Mouse (Mus musculus) forebrain, embryonic 16.5 days (tissue): ENCODE measurements around the gene Zbtb20. TPM values are rescaled to one million over a fixed set of nuclear protein-coding genes. Genes with fewer than 3 reads are reported as not detected.
A peak's percentile ranks its signal among the peaks of the same experiment; 100 is the strongest.

Experiments
- ATAC-seq: fragments of 200-750 bp; cut with Nextera tagmentation; 2 replicates; pipeline ENCODE4 v1.8.0; 2017; ENCODE audit warnings: mild to moderate bottlenecking, moderate library complexity
- H3K27ac ChIP-seq: fragments of 300-500 bp; sonication (generic); 2 replicates; pipeline ENCODE4 v1.5.1; 2014; ENCODE audit warnings: low read length, control low read depth
- H3K27me3 ChIP-seq: fragments of 300-500 bp; sonication (generic); replicated peaks from 2 replicates; pipeline ENCODE4 v1.6.1; 2014; ENCODE audit warnings: low read length; ENCODE audit not compliant: control insufficient read depth, insufficient read depth
- H3K36me3 ChIP-seq: fragments of 300-500 bp; sonication (generic); 2 replicates; pipeline ENCODE4 v1.6.1; 2014; ENCODE audit not compliant: control insufficient read depth, insufficient read depth
- H3K4me1 ChIP-seq: fragments of 300-500 bp; sonication (generic); replicated peaks from 2 replicates; pipeline ENCODE4 v1.6.1; 2014; ENCODE audit warnings: low read length; ENCODE audit not compliant: control insufficient read depth, insufficient read depth
- H3K4me2 ChIP-seq: fragments of 300-500 bp; sonication (generic); 2 replicates; pipeline ENCODE4 v1.6.1; 2014; ENCODE audit warnings: mild to moderate bottlenecking, low read length, control low read depth
- H3K4me3 ChIP-seq: fragments of 300-500 bp; sonication (generic); replicated peaks from 2 replicates; pipeline ENCODE4 v1.5.1; 2014; ENCODE audit warnings: mild to moderate bottlenecking, low read length, control low read depth
- H3K9ac ChIP-seq: fragments of 300-500 bp; sonication (generic); replicated peaks from 2 replicates; pipeline ENCODE4 v1.6.1; 2014; ENCODE audit warnings: low read depth, low read length, control low read depth
- H3K9me3 ChIP-seq: fragments of 300-500 bp; sonication (generic); 2 replicates; pipeline ENCODE4 v1.6.1; 2016; ENCODE audit warnings: low read length; ENCODE audit not compliant: control insufficient read depth
- WGBS: fragments of 180-500 bp; shearing (Covaris S2); extraction: QIAGEN DNeasy Blood & Tissue Kit; methylation state at CpG from one replicate; pipeline ENCODE4 v1.1.7; 2014; 5-methylcytosine and 5-hydroxymethylcytosine counted together
- polyA plus RNA-seq: library from polyadenylated mRNA; unstranded; fragments of >200 nt; fragmentation: Nextera tagmentation; extraction: Ambion mirVana; gene quantifications from 2 replicates; pipeline ENCODE4 v1.2.1, GENCODE M21; 2015

Gene Zbtb20
- polyA plus RNA-seq, 1 experiment from 2014 or later, result 126 TPM

DNA sequence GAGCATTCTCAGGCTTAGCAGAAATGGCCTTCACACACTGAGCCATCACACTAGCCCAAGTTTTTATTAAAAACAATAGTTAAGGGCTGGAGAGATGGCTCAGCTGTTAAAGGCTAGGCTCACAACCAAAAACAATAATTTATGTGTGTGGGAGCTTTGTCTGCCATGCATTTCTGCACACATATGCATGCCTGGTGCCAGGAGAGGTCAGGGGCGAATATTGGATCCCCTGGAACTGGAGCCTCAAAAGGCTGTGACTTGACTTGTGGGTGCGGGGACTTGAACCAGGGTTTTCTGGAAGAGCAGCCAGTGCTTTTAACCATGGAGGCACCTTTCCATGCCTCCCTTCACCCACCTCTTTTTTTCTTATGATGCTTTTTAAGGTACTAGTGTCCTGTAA, 685.6 kb downstream of the Zbtb20 start:
- no peak overlapping the region for H3K9ac ChIP-seq
- H3K4me2 ChIP-seq, result no peak overlapping the region
- ATAC-seq, result no peak
- no peaks in the 10 kb centered on the region for H3K9me3 ChIP-seq
- H3K27me3 ChIP-seq, result no peaks in the 10 kb centered on the region
- WGBS, result 98% methylated on average over 2 of the region's 2 CpGs
- H3K4me3 ChIP-seq, result no peak overlapping the region
- H3K36me3 ChIP-seq, result no peaks in the 10 kb centered on the region
- no peak overlapping the region for H3K27ac ChIP-seq
- H3K4me1 ChIP-seq, result peaks cover 10% of the 10 kb centered on the region

DNA sequence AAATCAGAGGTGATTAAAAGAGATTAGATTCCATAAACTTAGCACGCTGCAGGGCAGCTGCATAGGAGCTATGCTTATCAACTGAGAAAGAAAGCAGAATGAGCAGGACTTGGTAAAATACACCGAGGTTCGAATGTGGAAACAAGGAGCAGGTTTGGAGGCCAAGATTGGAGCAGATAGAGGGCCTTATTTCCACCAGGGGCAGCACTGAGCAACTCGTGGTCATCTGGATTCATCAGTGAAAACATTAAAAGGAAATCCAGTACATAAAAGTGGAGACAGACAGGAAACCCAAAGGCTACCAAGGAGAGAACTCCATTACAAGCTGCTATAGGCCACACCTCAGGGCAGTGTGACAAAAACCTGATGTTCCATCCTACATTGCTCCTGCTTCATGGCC, 686.3 kb downstream of the Zbtb20 start:
- Histone ChIP-seq H3K27me3 (no peaks in the 10 kb centered on the region), H3K4me3 (no peak overlapping the region), H3K4me2 (no peak overlapping the region), H3K27ac (no peak overlapping the region), H3K36me3 (no peaks in the 10 kb centered on the region), H3K4me1 (peaks cover 5% of the 10 kb centered on the region), H3K9ac (no peak overlapping the region), H3K9me3 (no peaks in the 10 kb centered on the region)
- WGBS, result 85% methylated on average over 4 of the region's 4 CpGs
- no peak for ATAC-seq

DNA sequence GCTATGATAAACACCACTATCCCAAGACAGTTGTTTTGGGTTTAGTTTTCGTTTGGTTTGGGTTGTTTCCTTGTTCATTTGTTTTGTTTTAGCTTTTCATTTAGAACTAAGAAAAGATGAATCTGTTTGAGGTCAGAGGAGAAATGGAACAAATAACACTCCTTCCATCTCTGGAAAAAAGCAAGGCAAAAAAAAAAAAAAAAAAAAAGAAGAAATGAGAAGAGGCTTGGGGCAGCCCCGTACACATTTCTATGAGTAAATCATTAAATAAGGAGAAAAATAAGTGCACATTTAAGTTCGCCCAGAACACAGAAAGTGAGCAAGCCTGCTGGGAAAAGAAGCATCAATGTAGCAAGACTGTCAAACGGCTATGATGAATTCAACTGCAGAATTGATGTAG, 690.2 kb downstream of the Zbtb20 start:
- no peaks in the 10 kb centered on the region for H3K36me3 ChIP-seq
- no peak for ATAC-seq
- no peaks in the 10 kb centered on the region for H3K27me3 ChIP-seq
- no peak overlapping the region for H3K4me3 ChIP-seq
- H3K4me1 ChIP-seq, result no peaks in the 10 kb centered on the region
- WGBS, result 79% methylated on average over 4 of the region's 4 CpGs
- H3K27ac ChIP-seq, result no peak overlapping the region
- no peaks in the 10 kb centered on the region for H3K9me3 ChIP-seq
- H3K4me2 ChIP-seq, result no peak overlapping the region
- no peak overlapping the region for H3K9ac ChIP-seq

DNA sequence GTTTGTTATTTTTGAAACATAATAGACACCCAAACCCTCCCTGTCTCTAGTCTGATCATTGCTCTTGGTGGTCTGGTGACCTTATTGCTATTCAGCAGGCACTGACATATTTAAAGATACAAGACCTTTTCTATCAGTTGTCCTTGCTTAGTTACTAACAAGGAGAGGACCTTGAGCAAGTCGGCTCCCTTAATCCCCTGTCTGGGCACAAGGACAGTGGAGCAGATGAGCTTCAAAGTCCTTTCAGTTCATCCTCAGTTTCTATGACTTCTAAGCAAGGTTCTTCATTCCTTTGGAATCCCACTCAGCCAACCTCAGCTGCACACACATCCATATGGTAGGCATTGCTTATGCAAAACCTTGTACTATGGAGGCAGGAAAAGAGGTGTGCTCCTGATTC, 690.8 kb downstream of the Zbtb20 start:
- Histone ChIP-seq H3K9ac (no peak overlapping the region), H3K4me1 (no peaks in the 10 kb centered on the region), H3K27me3 (no peaks in the 10 kb centered on the region), H3K36me3 (no peaks in the 10 kb centered on the region), H3K9me3 (no peaks in the 10 kb centered on the region), H3K4me2 (no peak overlapping the region), H3K4me3 (no peak overlapping the region), H3K27ac (no peak overlapping the region)
- no peak for ATAC-seq
- 81% methylated on average over 1 of the region's 1 CpGs for WGBS

DNA sequence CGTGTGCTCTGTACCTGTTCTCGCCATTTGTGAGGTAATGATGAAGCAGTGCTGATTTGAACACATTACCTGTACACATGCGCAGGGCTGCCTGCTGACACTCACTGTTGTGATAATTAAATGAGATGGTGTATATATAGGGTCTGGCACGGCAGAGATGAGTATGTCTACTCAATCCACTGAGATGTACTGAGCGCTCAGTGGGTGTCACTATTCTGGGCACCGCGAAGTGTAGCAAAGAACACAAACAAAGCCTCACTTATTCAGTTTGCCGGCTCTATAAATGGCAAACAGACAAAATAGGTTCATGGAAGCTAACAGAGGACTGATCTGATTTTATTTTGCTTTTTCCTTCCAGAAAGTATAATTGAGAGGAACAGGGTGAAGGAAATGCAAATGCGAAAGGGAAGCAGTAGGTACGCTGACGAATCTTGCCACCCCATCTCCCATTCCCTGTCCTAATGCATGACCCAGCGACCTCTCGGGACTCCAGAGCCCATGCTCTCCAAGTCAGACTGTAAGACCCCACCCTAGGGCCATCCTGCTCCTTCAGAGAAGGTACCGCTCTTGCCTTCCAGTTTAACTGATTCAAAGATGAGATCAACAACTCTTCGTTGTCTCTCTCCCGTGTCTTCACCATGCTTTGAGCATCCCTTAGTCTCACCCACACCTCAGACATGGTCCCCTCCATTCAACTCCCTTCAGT, 695.8 kb downstream of the Zbtb20 start:
- no peak overlapping the region for H3K27ac ChIP-seq
- 82% methylated on average over 16 of the region's 16 CpGs for WGBS

DNA sequence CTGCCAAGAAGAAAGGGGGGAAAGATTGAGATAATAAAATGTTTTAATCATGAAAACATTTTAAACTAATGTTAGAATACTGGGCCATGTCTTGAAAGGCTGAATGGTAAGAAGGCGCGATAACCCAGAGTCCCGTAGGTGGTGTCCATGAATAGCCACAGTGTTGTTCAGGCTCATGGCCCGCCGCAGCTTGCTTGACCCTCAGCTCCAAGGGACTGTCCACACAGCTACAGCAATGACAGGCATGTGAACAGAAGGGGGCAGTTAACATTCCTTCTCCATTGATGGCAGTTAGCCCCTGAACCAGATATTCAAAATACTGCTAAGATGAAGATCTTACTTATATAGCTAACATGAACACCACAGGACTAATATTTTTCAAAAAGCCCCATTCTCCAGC, 696.5 kb downstream of the Zbtb20 start:
- Histone ChIP-seq H3K9ac (no peak overlapping the region), H3K4me1 (peaks cover 32% of the 10 kb centered on the region), H3K36me3 (no peaks in the 10 kb centered on the region), H3K4me3 (no peak overlapping the region), H3K9me3 (no peaks in the 10 kb centered on the region), H3K27ac (peak overlapping the region; percentile 84), H3K4me2 (no peak overlapping the region), H3K27me3 (no peaks in the 10 kb centered on the region)
- 81% methylated on average over 5 of the region's 5 CpGs for WGBS
- no peak for ATAC-seq

More for the DNA sequence above, 695.8 kb downstream of the Zbtb20 start:
- Histone ChIP-seq H3K4me2 (no peak overlapping the region), H3K4me1 (peaks cover 32% of the 10 kb centered on the region), H3K27me3 (no peaks in the 10 kb centered on the region), H3K9me3 (no peaks in the 10 kb centered on the region), H3K36me3 (no peaks in the 10 kb centered on the region), H3K9ac (no peak overlapping the region), H3K4me3 (no peak overlapping the region)
- ATAC-seq, result no peak

DNA sequence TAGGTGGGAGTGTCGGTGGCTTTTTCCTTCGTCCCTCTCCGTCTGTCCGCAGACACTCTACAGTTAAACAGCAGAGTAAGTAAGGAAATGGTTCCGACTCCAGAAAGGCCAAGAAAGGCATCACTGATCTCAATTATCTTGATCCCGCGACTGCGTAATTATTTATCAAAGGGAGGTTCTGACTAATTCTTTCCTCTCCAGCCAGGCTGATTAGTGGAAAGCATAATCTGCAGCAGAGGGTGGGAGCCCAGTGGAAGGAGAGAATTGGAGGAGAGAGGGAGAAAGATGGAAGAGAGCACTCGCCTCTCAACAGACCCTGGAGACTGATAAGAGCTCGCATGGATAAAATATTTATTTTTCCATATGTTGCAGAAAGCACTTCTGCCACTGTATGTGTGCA, 697.1 kb downstream of the Zbtb20 start:
- Histone ChIP-seq H3K27me3 (no peaks in the 10 kb centered on the region), H3K9ac (no peak overlapping the region), H3K27ac (peak overlapping the region; percentile 84), H3K4me3 (no peak overlapping the region), H3K36me3 (no peaks in the 10 kb centered on the region), H3K4me2 (no peak overlapping the region), H3K9me3 (no peaks in the 10 kb centered on the region), H3K4me1 (peaks cover 36% of the 10 kb centered on the region)
- ATAC-seq, result peak; percentile 16
- 24% methylated on average over 10 of the region's 10 CpGs for WGBS

DNA sequence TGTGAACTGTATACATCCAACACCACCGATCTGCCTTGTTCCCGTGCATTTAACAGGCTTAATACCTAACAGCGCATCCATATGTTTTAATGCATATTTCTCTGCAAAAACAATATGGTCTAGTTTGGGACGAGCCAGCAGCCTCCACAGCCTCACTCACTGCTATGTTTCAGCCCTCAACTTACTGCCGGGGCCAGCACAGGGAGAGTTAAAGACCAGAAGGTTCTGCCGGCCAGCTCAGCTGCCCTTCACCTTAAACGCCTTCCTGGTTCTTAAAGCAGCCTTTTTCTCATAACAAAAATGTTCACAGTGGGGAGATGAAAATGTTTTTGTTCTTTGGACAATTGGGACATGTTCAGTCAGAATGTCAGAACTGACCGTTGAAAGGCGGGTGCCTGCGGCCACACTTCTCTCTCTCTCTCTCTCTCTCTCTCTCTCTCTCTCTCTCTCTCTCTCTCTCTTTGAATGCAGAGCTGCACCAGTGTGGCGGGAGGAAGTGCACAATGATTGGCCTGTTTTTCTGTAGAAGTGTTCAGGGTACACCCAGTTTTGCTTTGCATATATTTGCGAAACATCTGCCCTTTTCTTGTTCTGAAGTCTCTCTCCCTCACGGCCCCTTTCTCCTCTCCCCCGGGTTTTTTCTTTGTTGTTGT, 697.6 kb downstream of the Zbtb20 start:
- Histone ChIP-seq H3K36me3 (no peaks in the 10 kb centered on the region), H3K4me1 (peaks cover 38% of the 10 kb centered on the region), H3K9ac (no peak overlapping the region), H3K9me3 (no peaks in the 10 kb centered on the region), H3K4me3 (no peak overlapping the region), H3K27ac (peak overlapping the region; percentile 84), H3K27me3 (no peaks in the 10 kb centered on the region), H3K4me2 (0 out of 2 replicates have a peak overlapping the region, but pooled peaks have one; percentile 3)
- ATAC-seq, result peak; percentile 78
- 15% methylated on average over 14 of the region's 14 CpGs for WGBS

DNA sequence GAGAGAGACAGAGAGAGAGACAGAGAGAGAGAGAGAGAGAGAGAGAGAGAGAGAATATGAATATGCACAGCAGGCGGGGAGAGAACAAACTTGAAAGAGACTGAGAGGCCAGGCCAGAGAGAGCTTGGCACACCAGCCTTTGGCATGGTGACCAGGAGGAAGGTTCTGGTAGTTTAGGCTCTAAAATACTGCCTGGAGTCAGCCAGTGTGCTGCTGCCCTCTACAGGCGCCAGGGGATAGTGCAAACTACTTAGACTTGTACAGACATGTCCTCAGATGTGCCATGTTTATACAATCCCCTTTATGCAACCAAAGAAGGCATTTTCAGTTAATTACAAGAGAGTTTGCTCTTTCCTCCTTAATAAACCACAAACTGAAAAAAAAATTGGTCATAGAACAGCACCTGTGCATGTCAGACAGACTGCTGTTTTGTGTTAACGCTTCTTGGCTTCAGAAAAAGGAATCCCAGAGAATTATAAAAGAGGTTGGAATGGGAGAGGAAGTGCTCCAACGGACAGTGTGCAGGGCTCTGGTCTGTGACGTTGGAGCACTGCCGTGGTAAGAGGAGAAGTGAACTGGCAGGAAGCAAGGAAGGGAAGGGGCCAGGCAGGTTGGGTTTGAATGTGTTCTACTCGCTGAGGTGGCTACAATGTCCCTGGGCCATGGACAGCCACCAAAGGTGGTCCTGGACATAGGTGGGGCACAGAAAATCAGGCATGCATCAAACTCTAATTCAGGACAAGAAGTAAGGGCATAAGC, 698.5 kb downstream of the Zbtb20 start:
- ATAC-seq, result peak; percentile 74
- H3K27me3 ChIP-seq, result no peaks in the 10 kb centered on the region
- H3K36me3 ChIP-seq, result no peaks in the 10 kb centered on the region; the same call in 1 of the 2 replicates
- H3K4me1 ChIP-seq, result peaks cover 40% of the 10 kb centered on the region
- H3K4me3 ChIP-seq, result no peak overlapping the region
- 0 out of 2 replicates have a peak overlapping the region, but pooled peaks have one; percentile 6 for H3K9ac ChIP-seq
- no peak overlapping the region for H3K4me2 ChIP-seq
- peak overlapping the region; percentile 84 for H3K27ac ChIP-seq
- WGBS, result 28% methylated on average over 7 of the region's 7 CpGs
- H3K9me3 ChIP-seq, result no peaks in the 10 kb centered on the region
